Mouse (Mus musculus) ZHBTc4 (cell line): ENCODE measurements around the gene Rps6kb1.

Source experiments
- DNase-seq: peaks from one replicate; pipeline ENCODE4 v3.0.0-alpha.2; 2011; ENCODE audit warnings: low read depth, low spot score

Rps6kb1 gene

GRCm38 (mm10) chr11:86468971-86469370 is 75.6 kb downstream of the Rps6kb1 start:
- no peak for DNase-seq

DNA sequence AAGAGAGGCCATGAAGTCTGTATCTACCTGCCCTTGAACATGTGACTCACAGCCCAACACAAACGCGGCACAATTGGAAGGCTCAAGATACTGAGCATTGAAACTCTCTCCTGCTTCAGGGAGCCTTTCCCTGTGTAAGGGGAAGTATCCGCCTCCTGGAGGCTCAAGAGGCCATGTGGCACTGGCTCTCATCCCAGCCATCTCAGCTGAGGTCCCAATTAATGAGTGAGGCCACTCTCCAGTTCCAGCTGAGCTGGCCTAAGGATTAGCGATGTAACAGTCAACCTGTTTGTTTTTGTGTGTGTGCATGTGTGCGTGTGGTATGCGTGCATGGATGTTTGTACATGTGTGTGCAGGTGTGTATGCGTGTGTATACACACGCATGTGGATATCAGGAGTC is 76.3 kb downstream of the Rps6kb1 start:
- no peak for DNase-seq

GRCm38 (mm10) chr11:86464275-86464674 is 80.3 kb downstream of the Rps6kb1 start:
- DNase-seq = peak; percentile 87

GRCm38 (mm10) chr11:86462579-86462978 is 82.0 kb downstream of the Rps6kb1 start:
- DNase-seq = peak; percentile 77

DNA sequence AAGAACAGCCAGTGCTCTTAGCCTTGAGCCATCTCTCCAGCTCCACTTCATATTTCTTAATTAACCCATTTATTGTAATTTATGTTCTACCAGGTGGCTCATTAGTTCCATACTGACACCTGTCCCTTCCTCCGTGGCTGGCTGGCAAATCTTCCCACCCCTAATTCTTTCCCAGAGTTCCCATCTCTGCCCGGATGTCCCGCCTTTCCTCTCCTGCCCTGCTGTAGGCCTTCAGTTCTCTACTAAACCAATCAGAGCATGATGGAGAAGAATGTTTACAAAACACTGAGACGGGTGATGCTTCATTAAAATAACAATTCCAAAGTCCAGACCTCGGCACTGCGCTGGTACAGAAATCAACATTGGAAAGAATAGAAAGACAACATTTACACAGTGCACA is 85.7 kb downstream of the Rps6kb1 start:
- DNase-seq = peak; percentile 51

DNA sequence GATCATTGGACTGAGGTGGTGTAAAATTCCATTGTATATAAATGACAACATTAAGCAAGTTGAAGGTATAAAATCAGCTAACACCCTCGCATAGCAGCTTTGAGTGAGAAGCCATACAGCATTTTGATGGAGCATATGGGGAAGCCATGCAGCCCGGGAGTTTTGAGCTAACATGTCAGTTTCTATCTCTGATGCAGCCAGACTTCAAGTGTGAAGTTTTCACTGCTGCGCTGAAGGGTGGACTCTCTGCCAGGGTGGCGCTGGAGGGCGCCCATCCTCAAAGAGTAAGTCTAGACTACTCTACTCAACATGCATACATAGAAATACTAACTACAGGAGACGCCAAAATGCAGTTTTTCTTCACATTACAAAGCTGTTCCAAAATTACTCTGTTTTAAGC is 87.1 kb downstream of the Rps6kb1 start:
- no peak for DNase-seq

- peak; percentile 92 for DNase-seq
Observed at GRCm38 (mm10) chr11:86453991-86454390, 90.6 kb downstream of the Rps6kb1 start.
